Mouse (Mus musculus) heart, postnatal 25 days (tissue): ENCODE measurements around the gene Tpi1. TPM values are rescaled to one million over a fixed set of nuclear protein-coding genes. Genes with fewer than 3 reads are reported as not detected.
"Not testable (repeated sequence)": the region's sequence is repeated elsewhere in the genome, so short reads cannot be mapped to it uniquely, and the experiment has no call there.

Experiments
- DNase-seq: peaks from one replicate; pipeline ENCODE4 v3.0.0; 2022; ENCODE audit warnings: low spot score
- intact Hi-C: fragments of 180-260 bp; cut with DNase I; formaldehyde crosslinking; loops from one replicate; pipeline ENCODE4 v1.15.1; 2025
- total RNA-seq, 2 experiments: library from RNA; stranded (reverse); gene quantifications; 2 replicates each; pipeline ENCODE4 v1.2.3; 2021

Gene Tpi1
- total RNA-seq, 2 experiments from 2014 or later: 837 to 904 TPM

- DNase-seq, intact Hi-C loops: not testable (repeated sequence)
Measured at GRCm38 (mm10) chr6:124810566-124811402, 3.3 kb downstream of the Tpi1 start.

GRCm38 (mm10) chr6:124809775-124810538, 4.1 kb downstream of the Tpi1 start:
- no peak for DNase-seq
- intact Hi-C loops: loop anchor here (2.0 kb wide), 1 partner anchor 37 kb away; no protein-coding TSS in a partner anchor

- intact Hi-C loops: loop anchor here (2.0 kb wide), 1 partner anchor 38 kb away; no protein-coding TSS in a partner anchor
- peak; percentile 70 for DNase-seq
Measured at GRCm38 (mm10) chr6:124809052-124809774, 4.9 kb downstream of the Tpi1 start.

- peak; percentile 63 for DNase-seq
- intact Hi-C loops: loop anchor here (2.0 kb wide), 1 partner anchor 38 kb away; no protein-coding TSS in a partner anchor
Measured at GRCm38 (mm10) chr6:124808358-124809012, 5.6 kb downstream of the Tpi1 start, which contains the start of gene Spsb2. TSS of gene Spsb2 (plus strand) at chr6:124808661.

GRCm38 (mm10) chr6:124807986-124808357, 6.1 kb downstream of the Tpi1 start:
- intact Hi-C loops: loop anchor here (2.0 kb wide), 1 partner anchor 39 kb away; no protein-coding TSS in a partner anchor
- no peak for DNase-seq

GRCm38 (mm10) chr6:124807366-124807765, 6.7 kb downstream of the Tpi1 start:
- DNase-seq: no peak
- intact Hi-C loops: no loop called here

GRCm38 (mm10) chr6:124806446-124807140, 7.5 kb downstream of the Tpi1 start:
- intact Hi-C loops: no loop called here
- no peak for DNase-seq

GRCm38 (mm10) chr6:124805341-124806321, 8.5 kb downstream of the Tpi1 start:
- intact Hi-C loops: no loop called here
- peak; percentile 90 for DNase-seq

- no peak for DNase-seq
- intact Hi-C loops: no loop called here
Measured at GRCm38 (mm10) chr6:124804341-124804740, 9.8 kb downstream of the Tpi1 start.

GRCm38 (mm10) chr6:124803691-124804090, 10.4 kb downstream of the Tpi1 start:
- DNase-seq, intact Hi-C loops: not testable (repeated sequence)

- DNase-seq: no peak
- intact Hi-C loops: no loop called here
Measured at GRCm38 (mm10) chr6:124803061-124803460, 11.0 kb downstream of the Tpi1 start.

- intact Hi-C loops: not testable (repeated sequence)
Measured at GRCm38 (mm10) chr6:124802400-124802799, 11.7 kb downstream of the Tpi1 start.

GRCm38 (mm10) chr6:124796200-124796599, 17.9 kb downstream of the Tpi1 start:
- DNase-seq: no peak
- intact Hi-C loops: no loop called here

More at GRCm38 (mm10) chr6:124802400-124802799, 11.7 kb downstream of the Tpi1 start:
- DNase-seq: not testable (repeated sequence)

- intact Hi-C loops: no loop called here
- DNase-seq: no peak
Measured at GRCm38 (mm10) chr6:124795781-124796180, 18.3 kb downstream of the Tpi1 start.

- no peak for DNase-seq
- intact Hi-C loops: no loop called here
Measured at GRCm38 (mm10) chr6:124791911-124792310, 22.2 kb downstream of the Tpi1 start.

GRCm38 (mm10) chr6:124790121-124790520, 24.0 kb downstream of the Tpi1 start:
- DNase-seq: no peak
- intact Hi-C loops: no loop called here

- DNase-seq: no peak
- intact Hi-C loops: no loop called here
Measured at GRCm38 (mm10) chr6:124789519-124789918, 24.6 kb downstream of the Tpi1 start.

- no peak for DNase-seq
- intact Hi-C loops: no loop called here
Measured at GRCm38 (mm10) chr6:124787722-124788121, 26.4 kb downstream of the Tpi1 start.
